Mouse (Mus musculus) ES-Bruce4 (cell line): ENCODE results near the gene Hs1bp3. TPM values are rescaled to one million over a fixed set of nuclear protein-coding genes. Genes with fewer than 3 reads are reported as not detected.
A peak's percentile ranks its signal among the peaks of the same experiment; 100 is the strongest.

Source experiments
- H3K27ac ChIP-seq: 2 replicates; pipeline ENCODE4 v1.5.1; 2012; ENCODE audit warnings: low read length, inconsistent platforms; ENCODE audit not compliant: insufficient read depth
- H3K27me3 ChIP-seq: 2 replicates; pipeline ENCODE4 v1.6.1; 2012; ENCODE audit warnings: mild to moderate bottlenecking, low read length, inconsistent platforms; ENCODE audit not compliant: control insufficient read depth, poor library complexity, insufficient read depth, severe bottlenecking
- H3K36me3 ChIP-seq: 2 replicates; pipeline ENCODE4 v1.6.1; 2012; ENCODE audit warnings: inconsistent platforms, mild to moderate bottlenecking, low read length, moderate library complexity; ENCODE audit not compliant: control insufficient read depth, poor library complexity, insufficient read depth, severe bottlenecking
- H3K4me1 ChIP-seq: one replicate; pipeline ENCODE4 v1.8.1; 2011; ENCODE audit warnings: low read length; ENCODE audit not compliant: control insufficient read depth, insufficient read depth
- H3K4me3 ChIP-seq: 2 replicates; pipeline ENCODE4 v1.5.1; 2011; ENCODE audit warnings: low read depth, mild to moderate bottlenecking, low read length
- H3K9ac ChIP-seq: 2 replicates; pipeline ENCODE4 v1.6.1; 2012; ENCODE audit warnings: low read depth, mild to moderate bottlenecking, inconsistent platforms; ENCODE audit not compliant: poor library complexity, severe bottlenecking
- H3K9me3 ChIP-seq: replicated peaks from 2 replicates; pipeline ENCODE4 v1.6.1; 2012; ENCODE audit warnings: mild to moderate bottlenecking, low read length, inconsistent platforms; ENCODE audit not compliant: control insufficient read depth, poor library complexity, insufficient read depth, severe bottlenecking
- CTCF ChIP-seq: IDR thresholded peaks from one replicate; pipeline ENCODE4 v1.8.1; 2011; ENCODE audit warnings: low read depth, low read length
- EP300 ChIP-seq: IDR thresholded peaks from 2 replicates; pipeline ENCODE4 v1.6.1; 2011; ENCODE audit warnings: low read depth, low read length; ENCODE audit not compliant: insufficient read depth
- POLR2A ChIP-seq: IDR thresholded peaks from one replicate; pipeline ENCODE4 v1.8.1; 2011; ENCODE audit warnings: low read length; ENCODE audit not compliant: insufficient read depth
- polyA plus RNA-seq: library from polyadenylated mRNA; stranded (reverse); fragments of >200 nt; gene quantifications from 2 replicates; pipeline ENCODE4 v1.2.4, GENCODE M21; 2011; ENCODE audit warnings: low read depth; ENCODE audit not compliant: missing spikeins, insufficient read depth, insufficient read length

Gene Hs1bp3
- polyA plus RNA-seq, 1 experiment = 37.5 TPM

DNA sequence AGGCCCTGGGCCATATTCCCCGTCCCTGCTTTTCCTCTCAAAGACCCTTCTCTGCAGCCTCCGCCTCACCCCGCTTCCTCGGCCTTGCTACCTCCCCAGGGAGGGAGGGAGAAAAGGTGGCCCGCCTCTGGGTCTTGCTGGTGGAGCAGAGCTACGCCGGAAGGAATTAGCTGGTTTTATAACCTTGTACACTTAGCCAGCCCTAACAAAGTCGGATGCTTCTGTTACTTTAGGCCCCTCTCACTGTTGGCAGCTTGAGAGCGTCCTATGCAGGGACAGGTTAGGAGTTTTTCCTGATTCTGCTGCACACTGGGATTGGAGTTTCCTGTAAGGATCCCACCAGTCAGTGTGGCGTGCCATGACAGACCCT is 13.1 kb upstream of the Hs1bp3 start:
- H3K27ac ChIP-seq = no peak overlapping the region
- no peak overlapping the region for H3K4me3 ChIP-seq
- H3K36me3 ChIP-seq = no peaks in the 10 kb centered on the region
- H3K9me3 ChIP-seq = peaks cover 14% of the 10 kb centered on the region
- peaks cover 31% of the 10 kb centered on the region for H3K27me3 ChIP-seq
- no peak for TF ChIP-seq CTCF
- no peak for TF ChIP-seq POLR2A
- TF ChIP-seq EP300 = no peak
- no peaks in the 10 kb centered on the region for H3K4me1 ChIP-seq
- H3K9ac ChIP-seq = no peak overlapping the region

GRCm38 (mm10) chr12:8300521-8300920 is 12.7 kb upstream of the Hs1bp3 start:
- no peak for TF ChIP-seq POLR2A
- peaks cover 14% of the 10 kb centered on the region for H3K9me3 ChIP-seq
- H3K4me3 ChIP-seq = no peak overlapping the region
- H3K4me1 ChIP-seq = peaks cover 2% of the 10 kb centered on the region
- no peaks in the 10 kb centered on the region for H3K36me3 ChIP-seq
- peaks cover 31% of the 10 kb centered on the region for H3K27me3 ChIP-seq
- no peak overlapping the region for H3K27ac ChIP-seq
- H3K9ac ChIP-seq = no peak overlapping the region

DNA sequence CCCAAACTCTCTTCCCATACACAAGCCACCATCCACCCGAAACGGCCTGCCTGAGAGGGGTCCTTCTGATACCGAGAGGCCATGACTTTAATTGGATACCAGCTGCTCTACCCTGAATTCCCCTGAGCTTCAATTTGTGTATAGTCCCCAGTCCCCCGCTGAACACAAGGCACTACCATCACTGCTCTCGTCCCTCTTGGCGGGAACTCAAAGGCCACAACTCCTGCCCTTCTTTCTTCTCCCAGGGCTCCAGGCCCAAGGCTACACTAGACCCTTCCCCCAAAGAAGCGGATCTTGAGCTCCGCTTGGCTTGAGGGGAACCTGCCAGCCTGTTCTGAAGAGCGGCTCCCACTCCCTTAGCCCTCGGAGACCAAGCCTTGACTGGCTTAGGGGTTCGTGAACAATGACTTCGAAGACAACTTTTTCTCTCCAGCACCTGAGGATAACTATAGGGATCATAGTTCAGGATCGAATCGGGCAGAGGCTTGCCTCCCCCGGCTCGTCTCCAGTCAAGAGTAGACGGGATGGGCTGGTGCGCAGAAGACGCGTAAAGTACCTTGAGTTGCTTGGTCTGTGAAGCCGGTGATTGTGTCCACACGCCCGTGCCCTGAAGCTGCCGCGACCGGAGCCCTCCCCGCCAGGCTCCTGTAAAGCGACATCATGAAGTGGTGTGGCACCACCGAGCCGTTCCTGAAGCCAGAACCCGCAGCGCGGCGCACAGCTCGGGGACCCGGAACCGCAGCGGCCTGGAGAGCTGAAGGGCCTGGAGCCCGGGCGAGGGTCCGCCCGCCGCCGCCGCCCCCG is 12.0 kb upstream of the Hs1bp3 start:
- no peak overlapping the region for H3K27ac ChIP-seq
- peaks cover 14% of the 10 kb centered on the region for H3K9me3 ChIP-seq
- H3K4me1 ChIP-seq = peaks cover 2% of the 10 kb centered on the region

GRCm38 (mm10) chr12:8301841-8302431 is 11.3 kb upstream of the Hs1bp3 start, which contains the start of gene Gdf7:
Gene Gdf7 (minus strand): TSS chr12:8301954.
- H3K4me1 ChIP-seq = peaks cover 2% of the 10 kb centered on the region
- H3K27me3 ChIP-seq = peaks cover 28% of the 10 kb centered on the region
- peak within 1 kb of the TSS; percentile 53 for H3K4me3 ChIP-seq
- peak within 1 kb of the TSS; percentile 68 for H3K9ac ChIP-seq
- H3K27ac ChIP-seq = no peak within 1 kb of the TSS
- no peaks in the 10 kb centered on the region for H3K36me3 ChIP-seq
- TF ChIP-seq EP300 = no peak
- TF ChIP-seq POLR2A = no peak
- TF ChIP-seq CTCF = peak; percentile 44
- H3K9me3 ChIP-seq = peaks cover 14% of the 10 kb centered on the region

More for the DNA sequence above, 12.0 kb upstream of the Hs1bp3 start:
- Histone ChIP-seq H3K4me3 (peak overlapping the region; percentile 53), H3K36me3 (no peaks in the 10 kb centered on the region), H3K27me3 (peaks cover 31% of the 10 kb centered on the region), H3K9ac (peak overlapping the region; percentile 68)
- no peak for TF ChIP-seq CTCF
- no peak for TF ChIP-seq POLR2A
- no peak for TF ChIP-seq EP300

DNA sequence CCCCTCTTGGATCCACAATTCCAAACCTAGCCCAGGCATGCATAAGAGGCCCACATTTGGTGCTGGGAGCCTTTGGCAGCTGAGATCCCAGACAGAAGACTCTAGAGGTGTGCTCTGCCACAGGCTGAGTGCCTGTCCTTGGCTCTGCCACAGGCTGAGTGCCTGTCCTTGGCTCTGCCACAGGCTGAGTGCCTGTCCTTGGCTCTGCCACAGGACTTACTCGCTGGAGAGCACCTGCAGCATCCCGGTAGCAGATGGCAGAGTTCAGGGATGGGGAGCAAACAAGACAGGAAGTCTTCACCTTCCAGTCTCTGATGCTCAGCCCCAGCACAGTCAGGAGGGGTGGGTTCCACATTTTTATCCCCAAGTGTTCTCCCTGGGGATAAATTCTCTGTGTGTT is 8.0 kb upstream of the Hs1bp3 start:
- peaks cover 10% of the 10 kb centered on the region for H3K27me3 ChIP-seq
- H3K4me1 ChIP-seq = peaks cover 2% of the 10 kb centered on the region
- H3K4me3 ChIP-seq = no peak overlapping the region
- H3K36me3 ChIP-seq = no peaks in the 10 kb centered on the region
- TF ChIP-seq CTCF (no peak), POLR2A (no peak), EP300 (no peak)
- H3K9me3 ChIP-seq = peaks cover 2% of the 10 kb centered on the region; the same call in 1 of the 2 replicates
- no peak overlapping the region for H3K27ac ChIP-seq
- H3K9ac ChIP-seq = no peak overlapping the region

DNA sequence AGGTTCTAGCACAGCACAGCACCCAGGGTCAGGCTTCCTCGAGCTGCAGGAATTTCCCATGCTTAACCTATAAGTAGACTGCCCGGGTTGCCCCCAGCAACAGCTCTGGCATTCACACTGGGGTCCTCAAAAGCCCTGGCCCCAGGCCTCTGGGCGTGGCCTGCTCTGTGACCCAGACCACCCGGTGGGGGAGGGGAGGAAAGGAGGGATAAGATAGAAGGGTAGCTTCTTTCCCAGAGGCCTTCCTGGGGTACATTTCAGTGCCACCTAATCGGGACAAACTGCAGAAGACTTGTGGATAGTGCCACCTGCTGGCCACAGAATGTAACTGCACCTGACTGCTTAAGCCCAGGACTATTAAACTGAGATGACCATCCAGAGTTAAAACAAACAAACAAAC is 6.8 kb upstream of the Hs1bp3 start:
- H3K9ac ChIP-seq = no peak overlapping the region
- H3K36me3 ChIP-seq = no peaks in the 10 kb centered on the region
- H3K9me3 ChIP-seq = no peaks in the 10 kb centered on the region
- no peak overlapping the region for H3K4me3 ChIP-seq
- H3K27ac ChIP-seq = no peak overlapping the region
- H3K27me3 ChIP-seq = peaks cover 2% of the 10 kb centered on the region; the same call in 1 of the 2 replicates
- peaks cover 2% of the 10 kb centered on the region for H3K4me1 ChIP-seq
- TF ChIP-seq CTCF (peak; percentile 74), EP300 (no peak)
